Comparison of ENCODE assay signal across 8 mouse cellular contexts in the genomic region with DNA sequence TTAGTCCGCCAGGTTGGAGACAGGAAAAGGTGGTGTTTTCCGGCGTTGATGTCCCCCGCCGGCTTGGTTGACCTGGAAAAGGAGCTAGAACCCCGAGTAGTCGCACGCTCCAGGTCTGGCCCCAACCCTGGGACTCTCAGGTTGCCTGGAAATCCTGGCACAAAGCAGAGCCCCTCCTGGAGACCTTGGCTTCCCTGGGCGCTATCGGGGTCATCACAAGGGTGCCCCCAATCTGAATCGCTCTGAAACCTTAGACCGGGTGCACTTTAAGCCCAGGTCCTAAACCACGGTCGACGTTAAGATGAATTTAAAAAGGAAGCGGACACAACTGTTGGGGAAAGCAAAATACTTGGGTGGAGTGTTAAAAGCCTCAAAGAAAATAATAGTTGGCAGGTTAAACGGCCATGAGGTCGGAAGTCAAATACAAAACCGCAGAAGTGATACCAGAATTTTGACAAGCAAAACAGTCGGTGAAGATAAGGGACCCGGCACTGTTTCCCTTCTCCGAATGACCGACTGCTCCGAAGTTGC. TPM values are rescaled to one million over a fixed set of nuclear protein-coding genes. Genes with fewer than 3 reads are reported as not detected.
DNase-seq lines count a peak whose midpoint lies in the region; ATAC-seq and TF ChIP-seq lines count a peak whose summit lies in the region.

No protein-coding gene starts in this region.

- 9% methylated on average over 24 of the region's 24 CpGs for WGBS in forebrain, embryonic 11.5 days
- WGBS in kidney, embryonic 14.5 days = 3% methylated on average over 24 of the region's 24 CpGs
- WGBS in midbrain, embryonic 10.5 days = 12% methylated on average over 24 of the region's 24 CpGs

- TF ChIP-seq CTCF in gastrocnemius, adult 2 months (IDR thresholded peaks at IDR 0.05) = no peak

- no peaks in the 10 kb centered on the region for H3K9me3 ChIP-seq in forebrain, embryonic 11.5 days (ENCODE audit: control insufficient read depth, low read length)
- no peaks in the 10 kb centered on the region; the same call in 1 of the 2 replicates for H3K9me3 ChIP-seq in kidney, embryonic 14.5 days (ENCODE audit: control insufficient read depth, low read length)
- H3K9me3 ChIP-seq in midbrain, embryonic 10.5 days (replicated peaks) = no peaks in the 10 kb centered on the region

- peak overlapping the region; percentile 69 for H3K9ac ChIP-seq in forebrain, embryonic 11.5 days (ENCODE audit: low read length)
- peak overlapping the region; percentile 75; the same call in 1 of the 2 replicates for H3K9ac ChIP-seq in kidney, embryonic 14.5 days (ENCODE audit: low read depth, low read length)

- peak overlapping the region; percentile 97 for H3K27ac ChIP-seq in gastrocnemius, adult 2 months
- H3K27ac ChIP-seq in forebrain, embryonic 11.5 days (ENCODE audit: low read depth, low read length) = no peak overlapping the region
- H3K27ac ChIP-seq in kidney, embryonic 14.5 days (ENCODE audit: low read depth, low read length) = no peak overlapping the region
- H3K27ac ChIP-seq in midbrain, embryonic 10.5 days (replicated peaks) = peak overlapping the region; percentile 89; the same call in 1 of the 2 replicates

- peak; percentile 13; the same call in 1 of the 2 replicates for ATAC-seq in forebrain, embryonic 11.5 days (replicated peaks; ENCODE audit: low FRiP score)
- ATAC-seq in kidney, embryonic 14.5 days (ENCODE audit: low FRiP score, low TSS enrichment) = peak; percentile 45; the same call in 1 of the 2 replicates

- no peak for DNase-seq in gastrocnemius, adult 2 months
- no peak for DNase-seq in gastrocnemius, postnatal 10 days
- DNase-seq in ES-CJ7 (ENCODE audit: low read depth, low spot score) = peak; percentile 39
- DNase-seq in forebrain, embryonic 11.5 days (ENCODE audit: low spot score) = peak; percentile 58
- no peak for DNase-seq in midbrain, embryonic 10.5 days (ENCODE audit: low spot score)
- DNase-seq in thymus, postnatal 10 days (ENCODE audit: low spot score in 2 of 2) = peak; percentile 19 to 23
- no peak for DNase-seq in cerebellum, adult 8-10 months

- H3K36me3 ChIP-seq in forebrain, embryonic 11.5 days (ENCODE audit: control insufficient read depth, insufficient read depth, low read length) = no peaks in the 10 kb centered on the region
- H3K36me3 ChIP-seq in kidney, embryonic 14.5 days (ENCODE audit: control insufficient read depth, insufficient read depth, low read length) = no peaks in the 10 kb centered on the region
- no peaks in the 10 kb centered on the region for H3K36me3 ChIP-seq in midbrain, embryonic 10.5 days

- peak overlapping the region; percentile 98 for H3K4me2 ChIP-seq in forebrain, embryonic 11.5 days (ENCODE audit: low read depth, low read length, severe bottlenecking)
- H3K4me2 ChIP-seq in kidney, embryonic 14.5 days (replicated peaks; ENCODE audit: low read depth, low read length) = peak overlapping the region; percentile 100

- peaks cover 8% of the 10 kb centered on the region; the same call in 1 of the 2 replicates for H3K4me1 ChIP-seq in forebrain, embryonic 11.5 days (replicated peaks; ENCODE audit: control insufficient read depth, insufficient read depth, low read length)
- H3K4me1 ChIP-seq in kidney, embryonic 14.5 days (ENCODE audit: control insufficient read depth, insufficient read depth, low read length) = no peaks in the 10 kb centered on the region; the same call in 1 of the 2 replicates
- H3K4me1 ChIP-seq in midbrain, embryonic 10.5 days = peaks cover 34% of the 10 kb centered on the region

- H3K4me3 ChIP-seq in gastrocnemius, adult 2 months = peak overlapping the region; percentile 89
- peak overlapping the region; percentile 54 for H3K4me3 ChIP-seq in forebrain, embryonic 11.5 days (ENCODE audit: low read depth, low read length)
- peak overlapping the region; percentile 69 for H3K4me3 ChIP-seq in kidney, embryonic 14.5 days (ENCODE audit: low read length)
- peak overlapping the region; percentile 67 for H3K4me3 ChIP-seq in midbrain, embryonic 10.5 days

- intact Hi-C loops in gastrocnemius, adult 2 months (cut with DNase I) = loop anchor here (10.0 kb wide), 3 partner anchors 61 to 241 kb away; no protein-coding TSS in a partner anchor

- peaks cover 11% of the 10 kb centered on the region for H3K27me3 ChIP-seq in forebrain, embryonic 11.5 days (ENCODE audit: control insufficient read depth, insufficient read depth, low read length)
- peaks cover 17% of the 10 kb centered on the region for H3K27me3 ChIP-seq in kidney, embryonic 14.5 days (ENCODE audit: control insufficient read depth, insufficient read depth, low read length)
- H3K27me3 ChIP-seq in midbrain, embryonic 10.5 days (ENCODE audit: low read depth, poor library complexity, severe bottlenecking) = peaks cover 83% of the 10 kb centered on the region

RNA-seq across cellular contexts. Expression of a gene that starts 1.2 kb away (rescaled TPM):
- 10 to 100 TPM; 38.0 to 47.7 TPM for total RNA-seq in gastrocnemius, adult 2 months (2021)
- 10 to 100 TPM; 35.2 to 36.8 TPM for total RNA-seq in gastrocnemius, postnatal 10 days (2021)
- polyA plus RNA-seq in forebrain, embryonic 11.5 days (2014; fragmentation: Nextera tagmentation; extraction: Ambion mirVana) = 19.1 and 20.7 TPM in 2 replicates
- 35.6 and 38.2 TPM in 2 replicates for polyA plus RNA-seq in kidney, embryonic 14.5 days (2014; fragmentation: Nextera tagmentation; extraction: Ambion mirVana)
- polyA plus RNA-seq in midbrain, embryonic 10.5 days (2016; fragmentation: Nextera tagmentation; extraction: Ambion mirVana) = 13.7 and 14.7 TPM in 2 replicates

Comparison
In these comparisons a context has a peak if more than half of its experiments do, and no peak if none do; other contexts are left out.
1. DNase-seq: peak in ES-CJ7 (single experiment), forebrain, embryonic 11.5 days (single experiment) and thymus, postnatal 10 days (2 of 2); none in gastrocnemius, adult 2 months (single experiment), gastrocnemius, postnatal 10 days (single experiment), midbrain, embryonic 10.5 days (single experiment) and cerebellum, adult 8-10 months (single experiment).
2. H3K27ac ChIP-seq: peak in gastrocnemius, adult 2 months (single experiment) and midbrain, embryonic 10.5 days (single experiment); none in forebrain, embryonic 11.5 days (single experiment) and kidney, embryonic 14.5 days (single experiment).
3. Peak in every context shown above with its lines, with median percentiles within 50 percentile points of each other: H3K4me3 ChIP-seq.